Mouse (Mus musculus) liver, embryonic 14.5 days (tissue): ENCODE measurements around the gene Nwd1.
"Not testable (repeated sequence)": the region's sequence is repeated elsewhere in the genome, so short reads cannot be mapped to it uniquely, and the experiment has no call there.

Experiments
- CTCF ChIP-seq: IDR thresholded peaks from 2 replicates; pipeline ENCODE4 v1.5.1; 2016; ENCODE audit warnings: antibody characterized with exemption, low read depth, control low read depth
- EP300 ChIP-seq: IDR thresholded peaks from 2 replicates; pipeline ENCODE4 v1.6.1; 2016; ENCODE audit warnings: antibody characterized with exemption, low read depth

GRCm38 (mm10) chr8:72683572-72684099 is 37.1 kb downstream of the Nwd1 start:
- not testable (repeated sequence) for TF ChIP-seq CTCF, EP300
